Mouse (Mus musculus): ENCODE results near the gene Cep57.
"Not testable (repeated sequence)": the region's sequence is repeated elsewhere in the genome, so short reads cannot be mapped to it uniquely, and the experiment has no call there.

Cep57 gene

DNA sequence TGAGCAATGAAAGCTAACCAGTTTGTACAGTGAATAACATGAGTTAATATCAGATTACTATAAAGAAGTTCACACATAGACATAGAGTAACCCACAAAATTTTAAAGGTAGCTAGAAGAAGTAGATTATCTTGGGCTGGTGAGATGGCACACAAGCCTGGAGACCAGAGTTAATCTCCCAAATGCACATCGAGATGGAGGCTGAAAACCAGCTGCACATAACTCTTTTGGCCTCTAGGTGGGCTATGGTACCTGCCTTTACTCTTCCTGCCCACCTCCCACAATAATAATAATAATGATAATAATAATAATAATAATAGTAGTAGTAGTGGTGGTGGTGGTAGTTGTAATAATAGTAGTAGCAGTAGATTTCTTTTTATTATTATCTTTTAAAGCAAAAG is 32.6 kb downstream of the Cep57 start:
- no peak for DNase-seq (ENCODE audit: low read depth)

DNA sequence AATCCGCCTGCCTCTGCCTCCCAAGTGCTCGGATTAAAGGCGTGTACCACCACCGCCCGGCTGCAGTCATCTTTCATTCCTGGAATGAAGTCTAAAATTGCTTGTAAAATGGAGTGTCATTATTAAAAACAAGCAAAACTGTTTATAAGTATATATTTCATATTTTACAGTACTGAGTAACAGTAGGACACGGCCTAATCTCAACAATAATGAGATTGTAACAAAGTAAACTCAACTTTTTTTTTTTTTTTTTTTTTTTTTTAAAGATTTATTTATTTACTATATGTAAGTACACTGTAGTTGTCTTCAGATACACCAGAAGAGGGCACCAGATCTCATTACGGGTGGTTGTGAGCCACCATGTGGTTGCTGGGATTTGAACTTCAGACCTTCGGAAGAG is 36.0 kb downstream of the Cep57 start:
- DNase-seq (ENCODE audit: low read depth) = not testable (repeated sequence)

DNA sequence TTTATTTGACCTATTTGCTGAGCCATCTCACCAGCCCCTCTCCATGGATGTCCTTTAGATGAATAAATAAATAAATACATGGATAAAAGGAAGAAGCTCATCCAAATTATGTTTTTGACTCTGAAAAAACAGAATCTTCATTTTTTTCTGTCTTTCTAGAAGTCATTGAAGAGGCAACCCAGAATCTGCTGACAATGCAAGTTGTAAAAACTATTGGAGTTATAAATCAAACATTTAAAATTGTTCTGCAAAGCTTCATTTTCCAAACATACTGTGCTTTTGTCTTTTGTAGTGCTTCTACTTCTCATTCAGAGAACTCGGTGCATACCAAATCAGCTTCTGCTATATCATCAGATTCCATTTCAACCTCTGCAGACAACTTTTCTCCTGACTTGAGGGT is 44.9 kb downstream of the Cep57 start:
- no peak for DNase-seq (ENCODE audit: low read depth)

DNA sequence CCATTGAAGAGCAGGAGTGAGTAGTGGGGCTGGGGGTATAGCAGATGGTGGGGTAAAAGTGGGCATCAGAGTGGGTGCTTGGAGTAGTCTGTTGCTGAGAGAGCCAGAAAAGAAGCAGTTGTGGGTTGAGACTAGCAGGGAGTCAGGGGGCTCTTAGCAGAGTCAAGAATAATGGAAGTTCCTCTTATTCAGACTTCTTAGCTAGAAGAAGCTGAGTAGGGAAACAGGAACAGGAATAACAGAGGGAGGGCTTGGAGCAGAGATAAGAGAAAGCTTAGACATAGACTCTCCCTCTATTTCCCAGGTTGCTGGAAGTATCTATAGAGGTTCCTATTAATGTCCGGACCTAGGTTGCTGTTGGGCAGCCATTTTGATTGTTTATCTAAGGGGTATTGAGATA is 52.2 kb downstream of the Cep57 start:
- no peak for DNase-seq (ENCODE audit: low read depth)

DNA sequence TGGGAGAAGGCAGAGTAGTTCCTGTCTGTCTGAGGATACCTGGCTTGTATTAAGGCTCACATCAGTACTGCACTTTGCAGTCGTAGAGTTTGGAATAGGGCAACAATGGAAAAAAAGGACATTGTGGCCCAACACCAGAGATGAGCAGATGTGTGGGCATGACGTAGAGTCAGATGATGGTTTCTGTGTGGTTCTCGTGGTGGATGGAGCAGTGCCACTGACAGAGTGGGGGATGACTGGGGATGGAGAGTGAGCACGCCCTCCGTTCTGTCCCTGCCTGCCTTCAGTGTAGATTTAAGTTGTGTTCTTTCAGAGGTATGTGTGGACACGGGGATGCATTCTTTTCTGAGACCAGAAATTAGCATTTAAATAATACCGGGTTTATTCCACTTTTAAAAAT is 60.3 kb downstream of the Cep57 start:
- no peak for DNase-seq (ENCODE audit: low read depth)

DNA sequence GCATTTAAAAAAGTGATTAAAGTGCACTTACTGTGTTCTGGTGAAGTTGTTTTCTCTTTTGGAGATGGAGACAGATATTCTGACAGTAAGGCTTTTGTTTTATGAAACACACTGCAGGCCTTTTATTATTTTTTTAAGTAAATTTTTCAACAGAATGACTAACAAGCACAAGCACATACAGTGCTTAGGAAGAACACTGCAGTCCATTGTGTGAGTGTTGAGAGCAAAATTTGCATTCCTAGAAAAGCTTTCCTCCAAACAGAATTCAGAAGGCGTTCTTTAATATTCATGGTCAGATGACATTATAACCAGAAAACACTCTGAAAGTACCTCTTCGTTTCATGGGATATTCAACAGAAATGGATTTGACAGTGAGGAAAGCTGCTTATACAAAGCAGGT is 61.3 kb downstream of the Cep57 start:
- DNase-seq (ENCODE audit: low read depth) = peak; percentile 27

DNA sequence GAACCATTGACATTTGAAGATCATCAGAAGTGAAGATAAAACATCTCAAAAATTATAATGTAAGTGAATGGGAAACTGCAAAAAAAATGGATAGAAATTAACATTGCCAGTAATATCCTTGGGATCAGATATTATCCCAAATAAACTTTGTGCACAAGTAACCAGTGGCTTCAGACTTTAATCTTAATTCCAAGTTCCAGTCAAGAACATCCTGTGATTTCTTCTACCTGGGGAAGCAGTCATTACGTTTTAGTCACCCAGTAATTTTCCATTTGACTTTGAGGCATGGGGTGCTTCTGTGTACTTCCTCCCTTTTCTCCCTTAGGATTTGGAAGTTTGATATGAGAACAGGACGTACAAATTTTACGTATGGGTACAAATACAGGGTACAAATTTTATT is 66.5 kb downstream of the Cep57 start:
- DNase-seq (ENCODE audit: low read depth) = no peak

Measured in NIH3T3 (cell line).